9 mouse cellular contexts compared by ENCODE assay signal in the genomic region with DNA sequence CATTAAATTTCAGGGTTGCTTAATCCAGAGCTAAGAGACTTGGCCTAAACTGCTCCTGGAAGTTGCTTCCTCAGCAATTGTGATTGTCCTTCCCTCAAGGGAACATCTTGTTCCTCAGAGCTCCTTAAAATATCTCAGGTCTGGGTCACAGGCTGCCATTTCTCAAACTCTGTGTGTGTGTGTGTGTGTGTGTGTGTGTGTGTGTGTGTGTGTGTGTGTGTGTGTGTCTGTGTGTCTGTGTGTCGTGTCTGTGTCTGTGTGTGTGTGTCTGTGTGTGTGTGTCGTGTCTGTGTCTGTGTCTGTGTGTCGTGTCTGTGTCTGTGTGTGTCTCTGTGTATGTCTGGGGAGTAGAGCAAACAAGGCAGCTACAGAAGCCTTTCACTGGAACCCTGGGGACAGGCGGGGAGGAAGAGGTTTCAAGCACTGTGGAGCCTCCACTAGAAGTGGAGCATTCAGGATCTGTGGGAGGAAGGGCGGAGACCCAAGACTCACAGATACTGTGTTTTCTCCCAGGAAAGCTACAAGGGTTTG. TPM values are rescaled to one million over a fixed set of nuclear protein-coding genes. Genes with fewer than 3 reads are reported as not detected.
DNase-seq lines count a peak whose midpoint lies in the region; ATAC-seq and TF ChIP-seq lines count a peak whose summit lies in the region.
"Had no signal": no experiment of that assay in that cellular context is flagged by ENCODE, and none has a peak within 500 bp of the region (broad histone marks: within the 10 kb centered on the region; RNA-seq: fewer than 3 reads in every experiment).

No protein-coding gene starts in this region.

- DNase-seq in cerebellum, adult 2 months = no peak
- DNase-seq in cerebellum, adult 11 months = no peak
- peak; percentile 12 for DNase-seq in ZHBTc4 (ENCODE audit: low read depth, low spot score)
- no peak for DNase-seq in thymus, postnatal 4 days
- no peak for DNase-seq in adrenal gland, adult 18-20 months (ENCODE audit: low spot score in 2 of 2)

- no peak for ATAC-seq in heart, embryonic 16.5 days (replicated peaks; ENCODE audit: extremely low read depth, insufficient read depth, low FRiP score)
- ATAC-seq in limb, embryonic 15.5 days (ENCODE audit: insufficient number of reproducible peaks, low FRiP score, low TSS enrichment, low read depth) = no peak
- ATAC-seq in forebrain, embryonic 12.5 days (ENCODE audit: low FRiP score) = no peak

- no peak for TF ChIP-seq POLR2A in cerebellum, adult 2 months (IDR thresholded peaks at IDR 0.05; ENCODE audit: borderline replicate concordance, insufficient read depth, low read length)

- no peak overlapping the region for H3K4me2 ChIP-seq in heart, embryonic 16.5 days (ENCODE audit: low read depth, low read length)
- no peak overlapping the region for H3K4me2 ChIP-seq in limb, embryonic 15.5 days
- H3K4me2 ChIP-seq in forebrain, embryonic 12.5 days = no peak overlapping the region

- no peaks in the 10 kb centered on the region for H3K9me3 ChIP-seq in heart, embryonic 16.5 days (replicated peaks; ENCODE audit: control insufficient read depth, low read length)
- no peaks in the 10 kb centered on the region for H3K9me3 ChIP-seq in limb, embryonic 15.5 days
- no peaks in the 10 kb centered on the region for H3K9me3 ChIP-seq in forebrain, embryonic 12.5 days
- H3K9me3 ChIP-seq: midbrain, embryonic 10.5 days had no signal

- no peak for TF ChIP-seq CTCF in cerebellum, adult 2 months (IDR thresholded peaks at IDR 0.05; ENCODE audit: borderline replicate concordance, insufficient read depth, low read depth, low read length)

- no peaks in the 10 kb centered on the region for H3K36me3 ChIP-seq in heart, embryonic 16.5 days (ENCODE audit: control insufficient read depth, insufficient read depth)
- H3K36me3 ChIP-seq in limb, embryonic 15.5 days = peaks cover 8% of the 10 kb centered on the region
- no peaks in the 10 kb centered on the region for H3K36me3 ChIP-seq in forebrain, embryonic 12.5 days (replicated peaks)
- H3K36me3 ChIP-seq: midbrain, embryonic 10.5 days had no signal

- peak overlapping the region; percentile 75; the same call in 1 of the 2 replicates for H3K27ac ChIP-seq in cerebellum, adult 2 months (ENCODE audit: insufficient read depth, low read length)
- H3K27ac ChIP-seq in heart, embryonic 16.5 days (ENCODE audit: low read length) = peak overlapping the region; percentile 68
- H3K27ac ChIP-seq in limb, embryonic 15.5 days = peak overlapping the region; percentile 72
- H3K27ac ChIP-seq in forebrain, embryonic 12.5 days = no peak overlapping the region

- 0 out of 2 replicates have a peak overlapping the region, but pooled peaks have one; percentile 7 for H3K9ac ChIP-seq in heart, embryonic 16.5 days (ENCODE audit: low read length)
- H3K9ac ChIP-seq in limb, embryonic 15.5 days = no peak overlapping the region
- no peak overlapping the region for H3K9ac ChIP-seq in forebrain, embryonic 12.5 days

- no peak overlapping the region for H3K4me3 ChIP-seq in cerebellum, adult 2 months (replicated peaks; ENCODE audit: insufficient read depth, low read depth, low read length)
- no peak overlapping the region for H3K4me3 ChIP-seq in heart, embryonic 16.5 days (ENCODE audit: low read length)
- no peak overlapping the region for H3K4me3 ChIP-seq in limb, embryonic 15.5 days
- no peak overlapping the region for H3K4me3 ChIP-seq in forebrain, embryonic 12.5 days (replicated peaks)
- H3K4me3 ChIP-seq: midbrain, embryonic 10.5 days had no signal

- no peaks in the 10 kb centered on the region for H3K4me1 ChIP-seq in cerebellum, adult 2 months (ENCODE audit: control insufficient read depth, insufficient read depth, low read length)
- peaks cover 20% of the 10 kb centered on the region for H3K4me1 ChIP-seq in heart, embryonic 16.5 days (ENCODE audit: control insufficient read depth, insufficient read depth, low read length)
- H3K4me1 ChIP-seq in limb, embryonic 15.5 days = peaks cover 31% of the 10 kb centered on the region
- peaks cover 4% of the 10 kb centered on the region; the same call in 1 of the 2 replicates for H3K4me1 ChIP-seq in forebrain, embryonic 12.5 days

- no peaks in the 10 kb centered on the region; the same call in 1 of the 2 replicates for H3K27me3 ChIP-seq in cerebellum, adult 2 months (ENCODE audit: control insufficient read depth, insufficient read depth, low read length)
- H3K27me3 ChIP-seq in heart, embryonic 16.5 days (ENCODE audit: control insufficient read depth, insufficient read depth, low read length) = no peaks in the 10 kb centered on the region
- no peaks in the 10 kb centered on the region for H3K27me3 ChIP-seq in limb, embryonic 15.5 days
- H3K27me3 ChIP-seq in forebrain, embryonic 12.5 days = no peaks in the 10 kb centered on the region

- 64% methylated on average over 5 of the region's 5 CpGs for WGBS in cerebellum, adult 2 months
- 56% methylated on average over 5 of the region's 5 CpGs for WGBS in heart, embryonic 16.5 days
- 72% methylated on average over 5 of the region's 5 CpGs for WGBS in limb, embryonic 15.5 days
- 68% methylated on average over 4 of the region's 5 CpGs for WGBS in forebrain, embryonic 12.5 days

RNA-seq across cellular contexts. Expression of a gene that starts 47.9 kb away (rescaled TPM):
- 6.1 and 8.7 TPM in 2 replicates for polyA plus RNA-seq in cerebellum, adult 2 months (2012; rRNA removed)
- polyA plus RNA-seq in heart, embryonic 16.5 days (2015; fragmentation: Nextera tagmentation; extraction: Ambion mirVana) = 3.7 and 4.2 TPM in 2 replicates
- 10.7 and 11.0 TPM in 2 replicates for polyA plus RNA-seq in limb, embryonic 15.5 days (2015; fragmentation: Nextera tagmentation; extraction: Ambion mirVana)
- polyA plus RNA-seq in forebrain, embryonic 12.5 days (2016; fragmentation: Nextera tagmentation; extraction: Ambion mirVana) = 2.2 and 2.7 TPM in 2 replicates
- total RNA-seq in adrenal gland, adult 18-20 months (2021) = 10 to 100 TPM; 12.8 to 17.5 TPM

RNA-seq across cellular contexts. Expression of a gene that starts 59.5 kb away (rescaled TPM):
- 49.7 and 53.3 TPM in 2 replicates for polyA plus RNA-seq in cerebellum, adult 2 months (2012; rRNA removed)
- 32.8 and 38.2 TPM in 2 replicates for polyA plus RNA-seq in heart, embryonic 16.5 days (2015; fragmentation: Nextera tagmentation; extraction: Ambion mirVana)
- polyA plus RNA-seq in limb, embryonic 15.5 days (2015; fragmentation: Nextera tagmentation; extraction: Ambion mirVana) = 50.5 and 57.0 TPM in 2 replicates
- polyA plus RNA-seq in forebrain, embryonic 12.5 days (2016; fragmentation: Nextera tagmentation; extraction: Ambion mirVana) = 98.8 and 99.9 TPM in 2 replicates
- 10 to 100 TPM; 53.2 to 69.8 TPM for total RNA-seq in adrenal gland, adult 18-20 months (2021)
